Mouse (Mus musculus): ENCODE results near the gene Tex2.

DNA sequence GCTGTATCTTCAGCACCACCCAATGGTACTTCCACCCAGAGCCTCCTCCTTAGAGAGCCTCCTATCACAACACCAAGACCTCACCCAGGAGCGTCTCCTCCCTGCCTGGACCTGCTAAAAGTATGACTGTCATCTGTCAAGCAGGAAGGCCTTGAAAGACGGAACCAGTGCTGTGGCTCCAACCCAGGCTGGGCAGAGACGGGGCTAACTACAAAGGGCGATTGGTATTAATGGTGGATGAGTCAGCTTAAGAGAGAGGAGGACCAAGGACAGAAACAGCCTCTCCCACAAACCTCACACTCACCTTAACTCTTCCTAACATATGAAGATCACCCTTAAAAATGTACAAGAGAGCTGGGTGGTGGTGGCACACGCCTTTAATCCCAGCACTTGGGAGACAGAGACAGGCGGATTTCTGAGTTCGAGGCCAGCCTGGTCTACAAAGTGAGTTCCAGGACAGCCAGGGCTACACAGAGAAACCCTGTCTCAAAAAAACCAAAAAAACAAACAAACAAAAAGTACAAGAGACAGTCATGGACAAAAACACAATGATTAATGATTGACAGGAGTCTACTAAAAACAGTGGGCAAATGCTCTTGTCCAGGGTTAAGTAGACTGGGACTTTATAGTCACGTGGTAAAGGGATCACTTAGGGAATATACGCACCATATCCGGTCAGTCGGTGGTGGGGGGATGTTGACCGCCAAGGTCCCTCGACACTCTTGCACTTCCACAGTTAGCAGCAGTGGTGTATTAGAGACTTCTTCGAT lies 101.8 kb downstream of the Tex2 start:
- TF ChIP-seq CTCF (IDR thresholded peaks at IDR 0.05; ENCODE audit: control insufficient read depth, insufficient read depth, low read length) (no peak), POLR2A (IDR thresholded peaks at IDR 0.05; ENCODE audit: borderline replicate concordance, control insufficient read depth, low read depth, low read length) (no peak)

All from bone marrow, adult 2 months (tissue).